Mouse (Mus musculus) spleen, adult 2 months (tissue): ENCODE measurements around the gene Fnip1.

Experiments used
- CTCF ChIP-seq: fragments of 200-500 bp; IDR thresholded peaks from 2 replicates; pipeline ENCODE4 v1.5.1; 2011; ENCODE audit warnings: mild to moderate bottlenecking, inconsistent platforms; ENCODE audit not compliant: insufficient read depth, insufficient read length, insufficient replicate concordance; ENCODE audit errors: extremely low read depth
- POLR2A ChIP-seq: fragments of 200-500 bp; IDR thresholded peaks from 2 replicates; pipeline ENCODE4 v1.6.1; 2011; ENCODE audit warnings: low read depth, low read length, inconsistent platforms

DNA sequence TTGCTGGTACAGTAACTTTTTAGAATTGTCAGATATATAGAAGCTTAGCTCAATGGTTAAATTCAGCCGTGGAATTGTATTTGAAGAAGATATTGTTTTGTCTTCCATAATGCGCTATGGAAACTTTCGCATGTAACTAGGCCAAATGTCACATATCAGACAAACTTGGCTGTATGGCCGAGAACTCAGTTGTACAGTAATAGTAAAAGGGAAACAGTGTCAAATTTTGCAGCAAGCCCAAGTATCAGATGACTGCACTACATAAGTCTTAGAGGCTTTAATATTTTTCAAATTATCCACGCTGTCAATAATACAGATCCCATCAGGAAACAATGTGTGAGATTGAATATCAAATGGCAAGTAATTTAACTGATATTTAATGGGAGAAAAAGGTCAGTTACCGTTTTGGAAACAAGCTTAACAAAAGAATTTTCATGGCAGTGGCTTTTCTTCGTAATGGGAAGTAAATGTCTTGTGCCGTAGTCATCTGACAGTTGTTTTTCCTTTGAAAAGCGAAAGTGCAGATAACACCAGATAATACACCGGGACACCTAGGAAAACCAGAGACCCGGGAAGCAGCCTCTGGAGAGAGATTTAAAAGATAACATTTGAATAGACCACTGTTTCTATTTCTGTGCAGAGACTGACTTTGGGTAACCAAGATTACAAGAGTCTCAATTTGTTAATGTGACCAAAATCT lies 1.1 kb downstream of the Fnip1 start:
- TF ChIP-seq CTCF (no peak), POLR2A (no peak)
